Mouse (Mus musculus) ES-Bruce4 (cell line): ENCODE data around the gene Car7. TPM values are rescaled to one million over a fixed set of nuclear protein-coding genes. Genes with fewer than 3 reads are reported as not detected.
"Not testable (repeated sequence)": the region's sequence is repeated elsewhere in the genome, so short reads cannot be mapped to it uniquely, and the experiment has no call there.

Experiments used
- H3K27ac ChIP-seq: 2 replicates; pipeline ENCODE4 v1.5.1; 2012; ENCODE audit warnings: low read length, inconsistent platforms; ENCODE audit not compliant: insufficient read depth
- H3K27me3 ChIP-seq: 2 replicates; pipeline ENCODE4 v1.6.1; 2012; ENCODE audit warnings: mild to moderate bottlenecking, low read length, inconsistent platforms; ENCODE audit not compliant: control insufficient read depth, poor library complexity, insufficient read depth, severe bottlenecking
- H3K36me3 ChIP-seq: 2 replicates; pipeline ENCODE4 v1.6.1; 2012; ENCODE audit warnings: inconsistent platforms, mild to moderate bottlenecking, low read length, moderate library complexity; ENCODE audit not compliant: control insufficient read depth, poor library complexity, insufficient read depth, severe bottlenecking
- H3K4me1 ChIP-seq: one replicate; pipeline ENCODE4 v1.8.1; 2011; ENCODE audit warnings: low read length; ENCODE audit not compliant: control insufficient read depth, insufficient read depth
- H3K4me3 ChIP-seq: 2 replicates; pipeline ENCODE4 v1.5.1; 2011; ENCODE audit warnings: low read depth, mild to moderate bottlenecking, low read length
- H3K9ac ChIP-seq: 2 replicates; pipeline ENCODE4 v1.6.1; 2012; ENCODE audit warnings: low read depth, mild to moderate bottlenecking, inconsistent platforms; ENCODE audit not compliant: poor library complexity, severe bottlenecking
- H3K9me3 ChIP-seq: replicated peaks from 2 replicates; pipeline ENCODE4 v1.6.1; 2012; ENCODE audit warnings: mild to moderate bottlenecking, low read length, inconsistent platforms; ENCODE audit not compliant: control insufficient read depth, poor library complexity, insufficient read depth, severe bottlenecking
- CTCF ChIP-seq: IDR thresholded peaks from one replicate; pipeline ENCODE4 v1.8.1; 2011; ENCODE audit warnings: low read depth, low read length
- EP300 ChIP-seq: IDR thresholded peaks from 2 replicates; pipeline ENCODE4 v1.6.1; 2011; ENCODE audit warnings: low read depth, low read length; ENCODE audit not compliant: insufficient read depth
- POLR2A ChIP-seq: IDR thresholded peaks from one replicate; pipeline ENCODE4 v1.8.1; 2011; ENCODE audit warnings: low read length; ENCODE audit not compliant: insufficient read depth
- polyA plus RNA-seq: library from polyadenylated mRNA; stranded (reverse); fragments of >200 nt; gene quantifications from 2 replicates; pipeline ENCODE4 v1.2.4, GENCODE M21; 2011; ENCODE audit warnings: low read depth; ENCODE audit not compliant: missing spikeins, insufficient read depth, insufficient read length

Car7 gene
- polyA plus RNA-seq, 1 experiment = 1.4 TPM

DNA sequence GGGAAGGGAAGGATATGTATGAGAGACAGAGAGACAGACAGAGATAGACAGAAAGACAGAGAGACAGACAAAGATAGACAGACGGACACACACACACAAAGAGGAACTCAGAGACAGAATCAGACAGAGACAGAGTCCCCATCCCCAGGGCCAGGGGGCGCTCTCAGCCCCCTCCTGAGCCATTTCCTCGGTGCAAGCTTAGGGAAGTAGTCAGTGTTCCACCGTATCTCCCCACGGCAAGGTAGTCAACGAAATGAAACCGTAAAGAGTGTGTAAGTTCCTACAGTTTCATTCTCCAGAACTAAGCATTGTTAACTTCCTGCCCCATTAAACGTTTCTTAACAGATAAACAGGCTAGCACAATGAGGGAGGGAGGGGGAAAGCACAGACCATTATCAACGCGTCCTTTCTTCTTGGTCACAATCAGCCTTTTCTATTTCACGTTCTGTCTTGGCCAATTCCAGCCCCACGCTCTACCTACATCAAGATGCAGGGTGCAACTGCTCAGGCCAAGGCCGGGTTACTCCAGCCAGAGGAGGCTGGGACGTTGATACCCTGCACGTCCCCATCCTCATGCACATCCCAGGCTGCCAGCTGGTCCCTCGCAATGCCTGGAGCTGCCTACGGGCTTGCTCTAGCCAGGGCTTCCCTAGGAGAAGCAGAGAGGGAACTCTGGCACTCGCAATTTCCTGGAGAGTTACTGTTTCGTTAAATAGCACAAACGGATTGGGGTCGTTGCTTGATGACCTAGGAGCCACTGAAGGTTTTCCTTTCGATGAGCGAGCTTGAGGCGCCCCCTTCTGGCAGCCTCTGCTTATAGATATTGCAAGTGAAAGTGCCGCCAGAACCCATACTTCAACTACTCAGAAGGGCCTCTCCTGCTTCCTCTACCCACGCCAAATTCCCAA, 36.2 kb downstream of the Car7 start:
- no peaks in the 10 kb centered on the region for H3K36me3 ChIP-seq
- no peak overlapping the region for H3K27ac ChIP-seq
- no peaks in the 10 kb centered on the region for H3K27me3 ChIP-seq
- peak overlapping the region; percentile 4; the same call in 1 of the 2 replicates for H3K9ac ChIP-seq
- H3K4me1 ChIP-seq = no peaks in the 10 kb centered on the region
- H3K4me3 ChIP-seq = peak overlapping the region; percentile 67
- TF ChIP-seq CTCF (peak; percentile 76), EP300 (no peak), POLR2A (no peak)
- H3K9me3 ChIP-seq = no peaks in the 10 kb centered on the region

DNA sequence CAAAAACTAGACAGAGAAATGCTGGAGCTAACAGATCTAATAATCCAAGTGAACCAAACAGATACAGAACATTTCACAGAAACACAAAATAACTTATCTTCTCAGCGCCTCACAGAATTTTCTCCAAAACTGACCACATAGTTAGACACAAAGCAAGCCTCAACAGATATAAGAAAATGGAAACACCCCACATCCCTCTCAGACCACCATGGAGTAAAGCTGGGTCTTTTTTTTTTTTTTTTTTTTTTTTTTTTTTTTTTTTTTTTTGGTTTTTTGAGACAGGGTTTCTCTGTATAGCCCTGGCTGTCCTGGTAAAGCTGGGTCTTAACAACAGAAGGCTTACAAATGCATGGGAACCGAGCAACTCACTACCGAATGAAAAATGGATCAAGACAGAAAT, 42.3 kb downstream of the Car7 start:
- no peaks in the 10 kb centered on the region for H3K4me1 ChIP-seq

DNA sequence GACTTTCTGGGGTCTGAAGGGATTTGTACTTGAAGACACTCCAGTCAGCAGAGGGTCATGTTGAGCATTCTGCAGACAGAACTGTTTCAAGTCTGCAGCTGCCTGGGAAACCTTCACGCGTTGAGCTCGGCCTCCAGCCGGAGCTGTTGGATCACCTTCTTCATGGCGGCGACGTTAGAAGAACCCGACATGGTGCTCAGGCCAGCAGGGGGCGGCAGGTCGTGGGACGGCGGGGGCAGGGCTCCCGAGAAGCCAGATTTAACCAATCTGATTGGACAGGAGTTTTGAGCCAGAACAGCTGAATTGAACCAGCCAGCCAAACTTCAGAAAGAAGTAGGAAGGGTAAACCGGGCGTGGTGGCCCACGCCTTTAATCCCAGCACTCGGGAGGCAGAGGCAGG, 43.1 kb downstream of the Car7 start:
- H3K27me3 ChIP-seq, H3K4me1 ChIP-seq, H3K36me3 ChIP-seq, H3K9me3 ChIP-seq, H3K4me3 ChIP-seq, H3K9ac ChIP-seq, H3K27ac ChIP-seq: not testable (repeated sequence)
- peak; percentile 56 for TF ChIP-seq CTCF

More for the DNA sequence above, 42.3 kb downstream of the Car7 start:
- Histone ChIP-seq H3K4me3 (no peak overlapping the region), H3K27me3 (no peaks in the 10 kb centered on the region), H3K27ac (no peak overlapping the region), H3K9ac (no peak overlapping the region), H3K36me3 (no peaks in the 10 kb centered on the region), H3K9me3 (no peaks in the 10 kb centered on the region)
- no peak for TF ChIP-seq POLR2A
- no peak for TF ChIP-seq CTCF
- no peak for TF ChIP-seq EP300

GRCm38 (mm10) chr8:104584522-104584921, 50.0 kb downstream of the Car7 start:
- H3K36me3 ChIP-seq = no peaks in the 10 kb centered on the region
- H3K27me3 ChIP-seq = no peaks in the 10 kb centered on the region; the same call in 1 of the 2 replicates
- no peak overlapping the region for H3K4me3 ChIP-seq
- no peaks in the 10 kb centered on the region for H3K4me1 ChIP-seq
- H3K9me3 ChIP-seq = peaks cover 3% of the 10 kb centered on the region
- no peak overlapping the region for H3K27ac ChIP-seq
- no peak overlapping the region for H3K9ac ChIP-seq
- TF ChIP-seq CTCF = no peak
- no peak for TF ChIP-seq POLR2A
- TF ChIP-seq EP300 = no peak

DNA sequence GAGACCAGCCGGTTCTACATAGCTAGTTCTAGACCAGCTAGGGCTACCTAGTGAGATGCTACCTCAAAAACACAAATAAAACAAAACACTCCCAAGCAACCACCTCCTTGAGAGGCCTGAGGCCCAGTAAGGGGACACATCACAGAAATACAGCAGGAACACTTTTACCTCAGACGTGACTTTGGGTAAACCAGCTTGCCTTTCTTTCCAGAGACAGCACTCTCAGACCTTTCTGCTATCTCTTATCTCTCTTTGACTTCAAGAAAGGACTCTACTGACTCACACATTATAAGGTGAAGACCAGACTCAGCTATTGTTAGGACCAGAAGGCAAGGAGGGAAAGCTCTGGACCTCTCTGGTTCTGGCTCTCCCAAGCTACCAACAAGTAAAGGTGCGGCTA, 55.8 kb downstream of the Car7 start:
- Histone ChIP-seq H3K27me3 (no peaks in the 10 kb centered on the region; the same call in 1 of the 2 replicates), H3K36me3 (peaks cover 19% of the 10 kb centered on the region), H3K27ac (no peak overlapping the region), H3K4me1 (peaks cover 2% of the 10 kb centered on the region), H3K9me3 (peaks cover 3% of the 10 kb centered on the region; the same call in 1 of the 2 replicates), H3K4me3 (no peak overlapping the region), H3K9ac (no peak overlapping the region)
- TF ChIP-seq EP300 = no peak
- TF ChIP-seq CTCF = no peak
- no peak for TF ChIP-seq POLR2A

GRCm38 (mm10) chr8:104591133-104591834, 56.8 kb downstream of the Car7 start, which contains the start of gene Pdp2:
Gene Pdp2, plus strand, starts transcription at chr8:104591451.
- no peaks in the 10 kb centered on the region; the same call in 1 of the 2 replicates for H3K27me3 ChIP-seq
- H3K36me3 ChIP-seq = peaks cover 29% of the 10 kb centered on the region
- H3K9me3 ChIP-seq = no peaks in the 10 kb centered on the region
- 0 out of 2 replicates have a peak within 1 kb of the TSS, but pooled peaks have one; percentile 27 for H3K27ac ChIP-seq
- peaks cover 2% of the 10 kb centered on the region for H3K4me1 ChIP-seq
- H3K9ac ChIP-seq = peak within 1 kb of the TSS; percentile 54
- peak within 1 kb of the TSS; percentile 70 for H3K4me3 ChIP-seq
- TF ChIP-seq POLR2A = no peak
- TF ChIP-seq EP300 = peak; percentile 51; the same call in 1 of the 2 replicates
- TF ChIP-seq CTCF = no peak
